Mouse (Mus musculus): ENCODE results near the gene Atp2a2. TPM values are rescaled to one million over a fixed set of nuclear protein-coding genes. Genes with fewer than 3 reads are reported as not detected.

Gene Atp2a2
- polyA plus RNA-seq, 1 experiment from 2014 or later, result 37.8 TPM

- Histone ChIP-seq H3K4me1 (peaks cover 63% of the 10 kb centered on the region), H3K9ac (no peak overlapping the region), H3K4me3 (replicated peaks) (no peak overlapping the region), H3K4me2 (no peak overlapping the region), H3K27me3 (no peaks in the 10 kb centered on the region), H3K9me3 (replicated peaks) (no peaks in the 10 kb centered on the region), H3K36me3 (no peaks in the 10 kb centered on the region), H3K27ac (peak overlapping the region; percentile 64)
- WGBS, result 59% methylated on average over 3 of the region's 3 CpGs
- no peak for ATAC-seq (replicated peaks; ENCODE audit: low FRiP score)
Measured at GRCm38 (mm10) chr5:122528591-122528990, 26.6 kb upstream of the Atp2a2 start.

- 36% methylated on average over 11 of the region's 11 CpGs for WGBS
- ATAC-seq (replicated peaks; ENCODE audit: low FRiP score), result no peak
- H3K4me3 ChIP-seq (replicated peaks), result no peak overlapping the region
- H3K27me3 ChIP-seq, result no peaks in the 10 kb centered on the region
- H3K4me1 ChIP-seq, result peaks cover 63% of the 10 kb centered on the region
- no peaks in the 10 kb centered on the region for H3K9me3 ChIP-seq (replicated peaks)
- H3K27ac ChIP-seq, result peak overlapping the region; percentile 64
- peak overlapping the region; percentile 5; the same call in 1 of the 2 replicates for H3K4me2 ChIP-seq
- no peaks in the 10 kb centered on the region for H3K36me3 ChIP-seq
- 0 out of 2 replicates have a peak overlapping the region, but pooled peaks have one; percentile 6 for H3K9ac ChIP-seq
Measured at GRCm38 (mm10) chr5:122527761-122528160, 25.7 kb upstream of the Atp2a2 start.

- Histone ChIP-seq H3K9me3 (replicated peaks) (no peaks in the 10 kb centered on the region), H3K4me2 (peak overlapping the region; percentile 15; the same call in 1 of the 2 replicates), H3K9ac (0 out of 2 replicates have a peak overlapping the region, but pooled peaks have one; percentile 6), H3K27ac (peak overlapping the region; percentile 64), H3K36me3 (no peaks in the 10 kb centered on the region), H3K4me1 (peaks cover 63% of the 10 kb centered on the region), H3K27me3 (no peaks in the 10 kb centered on the region), H3K4me3 (replicated peaks) (no peak overlapping the region)
- ATAC-seq (replicated peaks; ENCODE audit: low FRiP score), result peak; percentile 52
- WGBS, result 47% methylated on average over 15 of the region's 15 CpGs
Measured at GRCm38 (mm10) chr5:122526878-122527730, 25.1 kb upstream of the Atp2a2 start.

DNA sequence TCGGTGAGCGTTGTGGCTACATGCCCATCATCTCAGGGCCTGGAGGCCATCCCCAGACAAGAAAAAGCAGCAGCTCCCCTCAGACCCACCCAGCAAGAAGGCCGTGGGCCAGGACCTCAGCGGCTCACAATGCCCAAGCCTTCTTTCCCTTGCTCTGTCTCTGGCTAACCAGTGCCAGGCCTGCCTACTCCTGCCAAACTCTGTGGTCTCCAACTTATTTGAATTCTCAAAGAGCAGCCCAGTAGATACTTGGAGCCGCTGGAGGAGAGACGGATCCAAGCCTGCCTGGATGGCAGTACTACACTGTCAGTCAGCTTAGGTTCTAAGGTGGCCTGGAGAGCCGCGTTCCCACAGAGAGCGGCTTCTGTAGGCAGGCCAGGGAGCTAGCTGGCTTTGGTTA is 24.4 kb upstream of the Atp2a2 start:
- no peak for ATAC-seq (replicated peaks; ENCODE audit: low FRiP score)
- H3K4me2 ChIP-seq, result no peak overlapping the region
- no peak overlapping the region for H3K9ac ChIP-seq
- no peak overlapping the region for H3K4me3 ChIP-seq (replicated peaks)
- H3K4me1 ChIP-seq, result peaks cover 63% of the 10 kb centered on the region
- peak overlapping the region; percentile 64 for H3K27ac ChIP-seq
- H3K36me3 ChIP-seq, result no peaks in the 10 kb centered on the region
- no peaks in the 10 kb centered on the region for H3K27me3 ChIP-seq
- no peaks in the 10 kb centered on the region for H3K9me3 ChIP-seq (replicated peaks)
- WGBS, result 97% methylated on average over 9 of the region's 9 CpGs

GRCm38 (mm10) chr5:122525238-122525931 is 23.4 kb upstream of the Atp2a2 start:
- Histone ChIP-seq H3K27ac (peak overlapping the region; percentile 78), H3K27me3 (no peaks in the 10 kb centered on the region), H3K36me3 (no peaks in the 10 kb centered on the region), H3K4me1 (peaks cover 66% of the 10 kb centered on the region), H3K9ac (no peak overlapping the region), H3K4me2 (no peak overlapping the region), H3K4me3 (replicated peaks) (no peak overlapping the region), H3K9me3 (replicated peaks) (no peaks in the 10 kb centered on the region)
- no peak for ATAC-seq (replicated peaks; ENCODE audit: low FRiP score)
- WGBS, result 70% methylated on average over 14 of the region's 14 CpGs

- Histone ChIP-seq H3K27ac (peak overlapping the region; percentile 78), H3K9me3 (replicated peaks) (no peaks in the 10 kb centered on the region), H3K4me2 (no peak overlapping the region), H3K4me3 (replicated peaks) (no peak overlapping the region), H3K4me1 (peaks cover 61% of the 10 kb centered on the region), H3K9ac (no peak overlapping the region), H3K27me3 (no peaks in the 10 kb centered on the region), H3K36me3 (no peaks in the 10 kb centered on the region)
- no peak for ATAC-seq (replicated peaks; ENCODE audit: low FRiP score)
- WGBS, result 54% methylated on average over 4 of the region's 4 CpGs
Measured at GRCm38 (mm10) chr5:122524854-122525237, 22.8 kb upstream of the Atp2a2 start.

DNA sequence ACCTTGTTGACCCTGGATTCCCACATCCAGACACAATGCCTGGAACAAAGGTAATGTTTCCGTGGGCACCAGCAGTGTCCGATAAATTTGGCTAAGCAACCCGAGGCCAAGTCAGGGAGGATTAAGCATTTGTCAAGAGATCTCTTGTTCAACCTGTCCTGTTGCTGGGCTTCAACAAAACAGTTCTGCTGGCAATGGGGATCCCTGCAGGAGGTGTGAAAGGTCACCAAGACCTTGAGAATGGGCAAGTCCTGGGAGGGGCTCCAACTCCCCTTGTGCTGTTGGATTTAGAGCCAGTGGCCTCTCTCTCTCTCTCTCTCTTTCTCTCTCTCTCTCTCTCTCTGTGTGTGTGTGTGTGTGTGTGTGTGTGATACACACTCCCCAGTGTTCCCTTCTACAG is 22.2 kb upstream of the Atp2a2 start:
- H3K9ac ChIP-seq, result no peak overlapping the region
- WGBS, result 84% methylated on average over 3 of the region's 3 CpGs
- no peaks in the 10 kb centered on the region for H3K27me3 ChIP-seq
- no peaks in the 10 kb centered on the region for H3K9me3 ChIP-seq (replicated peaks)
- H3K4me2 ChIP-seq, result no peak overlapping the region
- peaks cover 59% of the 10 kb centered on the region for H3K4me1 ChIP-seq
- no peak overlapping the region for H3K4me3 ChIP-seq (replicated peaks)
- H3K36me3 ChIP-seq, result no peaks in the 10 kb centered on the region
- peak overlapping the region; percentile 78 for H3K27ac ChIP-seq
- ATAC-seq (replicated peaks; ENCODE audit: low FRiP score), result no peak

DNA sequence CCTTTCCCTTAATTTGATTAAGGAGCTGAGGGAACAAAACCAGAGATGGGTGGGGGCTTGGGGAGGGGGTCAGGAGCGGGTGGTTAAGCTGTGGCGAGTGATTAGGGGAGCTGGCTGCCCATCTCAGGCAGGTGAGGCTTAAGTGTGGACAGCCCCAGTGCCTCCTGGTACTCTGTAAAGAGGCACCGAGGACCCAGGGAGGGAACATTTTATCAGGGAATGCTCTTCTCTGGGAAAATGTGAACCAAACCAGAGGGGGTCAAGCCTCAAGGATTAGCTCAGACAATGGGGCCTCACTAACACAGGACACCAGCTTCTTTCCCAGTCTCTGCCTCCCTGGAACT is 19.1 kb upstream of the Atp2a2 start:
- WGBS, result 60% methylated on average over 3 of the region's 3 CpGs
- H3K4me3 ChIP-seq (replicated peaks), result no peak overlapping the region
- H3K9me3 ChIP-seq (replicated peaks), result no peaks in the 10 kb centered on the region
- H3K4me2 ChIP-seq, result no peak overlapping the region
- H3K36me3 ChIP-seq, result no peaks in the 10 kb centered on the region
- H3K9ac ChIP-seq, result no peak overlapping the region
- peaks cover 45% of the 10 kb centered on the region for H3K4me1 ChIP-seq
- no peak overlapping the region for H3K27ac ChIP-seq
- no peaks in the 10 kb centered on the region for H3K27me3 ChIP-seq
- ATAC-seq (replicated peaks; ENCODE audit: low FRiP score), result no peak

DNA sequence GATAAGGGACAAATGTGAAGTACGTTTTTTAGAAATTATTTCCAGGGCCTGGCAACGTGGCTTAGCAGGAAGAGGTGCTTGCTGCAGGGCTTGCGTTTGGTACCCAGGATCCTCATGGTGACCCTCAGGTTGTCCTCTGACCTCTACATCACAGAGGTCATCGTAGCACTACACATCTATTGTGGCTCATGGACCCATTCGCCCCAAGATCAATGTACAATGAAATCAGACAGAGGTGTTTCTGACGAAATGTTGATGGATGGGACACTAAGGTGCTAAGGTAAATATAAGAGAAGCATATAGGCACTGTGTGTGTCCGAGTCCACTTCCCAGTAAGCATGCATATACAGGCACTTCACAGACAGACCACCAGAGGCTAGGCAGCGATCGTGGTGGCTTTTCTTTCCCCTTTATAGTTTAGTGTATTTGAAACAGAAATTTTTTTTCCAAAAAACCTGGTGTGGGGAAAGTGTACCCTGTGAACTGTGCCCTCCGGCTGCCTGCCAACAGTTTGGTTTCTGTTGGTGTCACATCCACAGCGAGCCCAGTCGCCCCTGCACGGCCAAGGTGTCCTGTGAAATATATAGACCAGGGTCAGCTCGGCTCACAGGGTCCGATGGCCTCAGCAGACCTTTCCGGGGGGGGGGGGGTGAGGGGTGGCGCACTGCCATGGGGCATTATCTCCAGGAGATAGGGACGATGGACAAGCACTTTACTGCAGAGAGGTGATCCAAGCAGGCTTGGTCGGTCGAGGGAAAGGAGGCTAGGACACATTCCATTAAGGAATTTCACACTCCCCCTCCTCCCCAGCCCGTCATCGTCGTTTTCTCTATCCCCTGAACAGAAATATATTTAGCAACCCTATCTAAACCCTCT is 18.5 kb upstream of the Atp2a2 start:
- ATAC-seq (replicated peaks; ENCODE audit: low FRiP score), result no peak
- WGBS, result 41% methylated on average over 23 of the region's 23 CpGs

GRCm38 (mm10) chr5:122519043-122519660 is 17.1 kb upstream of the Atp2a2 start:
- no peak overlapping the region for H3K9ac ChIP-seq
- H3K4me3 ChIP-seq (replicated peaks), result no peak overlapping the region
- no peak for ATAC-seq (replicated peaks; ENCODE audit: low FRiP score)
- H3K27ac ChIP-seq, result no peak overlapping the region; the same call in 1 of the 2 replicates
- H3K36me3 ChIP-seq, result no peaks in the 10 kb centered on the region
- H3K4me1 ChIP-seq, result peaks cover 33% of the 10 kb centered on the region
- no peak overlapping the region for H3K4me2 ChIP-seq
- H3K27me3 ChIP-seq, result no peaks in the 10 kb centered on the region
- 35% methylated on average over 7 of the region's 7 CpGs for WGBS
- H3K9me3 ChIP-seq (replicated peaks), result no peaks in the 10 kb centered on the region

More for the DNA sequence above, 18.5 kb upstream of the Atp2a2 start:
- H3K27ac ChIP-seq, result no peak overlapping the region
- H3K9me3 ChIP-seq (replicated peaks), result no peaks in the 10 kb centered on the region
- H3K4me3 ChIP-seq (replicated peaks), result no peak overlapping the region
- peaks cover 41% of the 10 kb centered on the region for H3K4me1 ChIP-seq
- no peaks in the 10 kb centered on the region for H3K36me3 ChIP-seq
- H3K27me3 ChIP-seq, result no peaks in the 10 kb centered on the region
- no peak overlapping the region for H3K4me2 ChIP-seq
- no peak overlapping the region for H3K9ac ChIP-seq

DNA sequence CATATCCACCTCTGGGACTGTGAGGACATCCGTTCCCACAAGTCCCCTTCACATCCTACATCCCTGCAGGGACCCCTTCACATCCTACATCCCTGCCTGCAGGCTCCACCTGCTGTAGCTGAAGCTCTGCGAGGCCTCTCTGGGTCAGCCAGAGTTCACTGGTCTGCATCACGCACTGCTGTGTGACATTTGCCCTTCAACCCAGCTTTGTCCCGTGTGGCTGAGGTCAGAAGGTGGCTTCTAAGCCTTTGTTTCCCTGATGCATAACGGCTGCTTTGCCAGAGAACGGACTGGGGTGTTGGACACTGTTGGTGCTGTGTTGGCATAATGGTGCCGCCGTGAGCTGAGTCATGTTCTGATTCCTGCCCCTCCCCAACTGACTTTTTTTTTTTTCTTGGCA is 16.2 kb upstream of the Atp2a2 start:
- no peak overlapping the region for H3K27ac ChIP-seq
- no peak; the same call in 1 of the 2 replicates for ATAC-seq (replicated peaks; ENCODE audit: low FRiP score)
- no peak overlapping the region for H3K9ac ChIP-seq
- no peaks in the 10 kb centered on the region for H3K9me3 ChIP-seq (replicated peaks)
- no peak overlapping the region for H3K4me3 ChIP-seq (replicated peaks)
- H3K4me1 ChIP-seq, result peaks cover 40% of the 10 kb centered on the region
- WGBS, result 31% methylated on average over 8 of the region's 8 CpGs
- no peak overlapping the region for H3K4me2 ChIP-seq
- H3K36me3 ChIP-seq, result no peaks in the 10 kb centered on the region
- H3K27me3 ChIP-seq, result no peaks in the 10 kb centered on the region

Data from kidney, embryonic 15.5 days (tissue).